Mouse (Mus musculus) liver, adult 2 months (tissue): ENCODE data around the gene Rab11b. TPM values are rescaled to one million over a fixed set of nuclear protein-coding genes. Genes with fewer than 3 reads are reported as not detected.

Source experiments
- DNase-seq: peaks from one replicate; pipeline ENCODE4 v3.0.0-alpha.2; 2011; ENCODE audit warnings: low read depth, low spot score; ENCODE audit errors: extremely low read depth
- H3K27ac ChIP-seq: fragments of 200-500 bp; replicated peaks from 2 replicates; pipeline ENCODE4 v1.5.1; 2012; ENCODE audit warnings: low read depth, mild to moderate bottlenecking, control low read depth, inconsistent platforms, low read length; ENCODE audit not compliant: insufficient read depth
- H3K27me3 ChIP-seq: fragments of 200-500 bp; 2 replicates; pipeline ENCODE4 v1.6.1; 2012; ENCODE audit warnings: mild to moderate bottlenecking, moderate library complexity, low read length, inconsistent platforms; ENCODE audit not compliant: control insufficient read depth, insufficient read depth
- H3K36me3 ChIP-seq: fragments of 200-500 bp; 2 replicates; pipeline ENCODE4 v1.6.1; 2012; ENCODE audit warnings: low read length, inconsistent platforms; ENCODE audit not compliant: control insufficient read depth, insufficient read depth
- H3K4me1 ChIP-seq: fragments of 200-500 bp; 2 replicates; pipeline ENCODE4 v1.6.1; 2011; ENCODE audit warnings: low read length; ENCODE audit not compliant: control insufficient read depth, insufficient read depth
- H3K4me3 ChIP-seq: fragments of 200-500 bp; 2 replicates; pipeline ENCODE4 v1.5.1; 2011; ENCODE audit warnings: low read depth, mild to moderate bottlenecking, control low read depth, low read length, moderate library complexity; ENCODE audit not compliant: insufficient read depth
- H3K79me2 ChIP-seq: fragments of 200-500 bp; 2 replicates; pipeline ENCODE4 v1.6.1; 2012; ENCODE audit warnings: inconsistent platforms, mild to moderate bottlenecking, low read length, moderate library complexity; ENCODE audit not compliant: control insufficient read depth, insufficient read depth
- H3K9ac ChIP-seq: fragments of 200-500 bp; 2 replicates; pipeline ENCODE4 v1.6.1; 2012; ENCODE audit warnings: low read depth, mild to moderate bottlenecking, control low read depth, inconsistent platforms, low read length
- CTCF ChIP-seq: fragments of 200-500 bp; IDR thresholded peaks from 2 replicates; pipeline ENCODE4 v1.5.1; 2011; ENCODE audit warnings: low read depth, low read length, control low read depth
- POLR2A ChIP-seq: fragments of 200-500 bp; IDR thresholded peaks from 2 replicates; pipeline ENCODE4 v1.6.1; 2011; ENCODE audit warnings: low read length, control low read depth; ENCODE audit not compliant: insufficient read depth; ENCODE audit errors: extremely low read depth
- WGBS: fragments of 180-500 bp; shearing (Covaris S2); methylation state at CpG from one replicate; pipeline ENCODE4 v1.1.7; 2018; 5-methylcytosine and 5-hydroxymethylcytosine counted together
- polyA plus RNA-seq: library from polyadenylated mRNA; depleted of rRNA; stranded (reverse); fragments of >200 nt; gene quantifications from 2 replicates; pipeline ENCODE4 v1.2.3, GENCODE M21; 2012
- total RNA-seq: library from RNA; depleted of rRNA; stranded (reverse); fragments of >200 nt; gene quantifications from 2 replicates; pipeline ENCODE4 v1.2.3, GENCODE M21; 2014

The Rab11b gene
- total and polyA plus RNA-seq, 2 experiments = 23.3 to 168 TPM

DNA sequence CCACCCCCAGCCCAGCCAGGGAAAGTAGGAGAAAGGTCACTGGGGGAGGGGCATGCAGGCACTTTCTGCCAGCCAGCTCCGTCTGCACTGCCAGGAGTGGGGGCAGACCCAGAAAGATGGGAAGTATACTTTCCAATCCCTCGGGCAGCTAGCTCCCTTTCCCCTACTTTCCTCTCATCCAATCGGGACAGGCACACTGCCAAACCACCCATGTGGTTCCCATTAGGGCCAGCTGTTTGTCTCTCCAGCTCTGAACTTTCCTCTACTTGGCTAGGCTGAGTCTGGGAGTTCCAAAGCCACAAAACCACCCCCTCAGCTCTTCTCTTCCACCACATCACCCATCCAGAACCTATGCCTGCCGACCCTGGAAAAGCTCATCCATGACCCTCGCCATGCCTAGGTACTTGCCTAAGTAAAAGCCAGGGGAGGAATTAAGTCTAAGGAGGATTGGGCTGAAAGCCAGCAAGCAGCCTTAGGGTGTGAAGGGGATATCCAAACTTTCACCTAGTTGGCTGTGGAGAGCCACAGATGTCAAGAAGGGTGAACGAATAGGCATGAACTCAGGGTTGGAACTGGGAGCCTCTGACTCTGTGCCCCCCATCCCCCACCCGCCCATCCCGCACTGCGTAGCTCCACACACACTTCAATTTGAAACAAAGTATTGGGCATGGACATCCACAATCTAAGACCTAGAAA is 19.1 kb upstream of the Rab11b start:
- H3K36me3 ChIP-seq = peaks cover 47% of the 10 kb centered on the region
- H3K79me2 ChIP-seq = peaks cover 6% of the 10 kb centered on the region; the same call in 1 of the 2 replicates
- peak overlapping the region; percentile 96 for H3K27ac ChIP-seq
- peak; percentile 98 for DNase-seq
- H3K27me3 ChIP-seq = no peaks in the 10 kb centered on the region
- H3K9ac ChIP-seq = peak overlapping the region; percentile 70
- H3K4me3 ChIP-seq = peak overlapping the region; percentile 93
- H3K4me1 ChIP-seq = peaks cover 45% of the 10 kb centered on the region
- TF ChIP-seq CTCF (no peak), POLR2A (no peak)
- WGBS = 5% methylated on average over 9 of the region's 9 CpGs

DNA sequence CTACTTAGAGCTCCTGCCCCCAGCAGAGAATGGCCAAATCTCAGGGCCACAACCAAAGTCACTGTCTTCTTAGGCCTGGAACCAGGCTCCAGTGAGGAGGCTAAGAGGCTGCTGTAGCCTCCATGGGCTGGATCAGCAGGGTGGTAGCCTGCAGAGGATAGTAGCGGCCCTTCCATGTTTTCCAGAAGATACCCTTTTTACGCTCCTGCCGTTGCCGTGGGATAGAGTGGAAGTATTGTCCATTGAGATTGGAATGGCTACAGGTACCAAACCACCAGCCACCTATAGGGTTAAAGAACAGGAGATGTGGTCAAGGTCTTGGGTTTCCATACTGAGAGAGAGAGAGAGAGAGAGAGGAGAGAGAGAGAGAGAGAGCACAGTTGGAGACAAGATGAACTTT is 15.0 kb upstream of the Rab11b start:
- H3K4me1 ChIP-seq = peaks cover 40% of the 10 kb centered on the region
- H3K9ac ChIP-seq = peak overlapping the region; percentile 5; the same call in 1 of the 2 replicates
- no peak for TF ChIP-seq POLR2A
- no peak for TF ChIP-seq CTCF
- WGBS = 85% methylated on average over 4 of the region's 4 CpGs
- H3K27me3 ChIP-seq = no peaks in the 10 kb centered on the region
- H3K27ac ChIP-seq = peak overlapping the region; percentile 96
- H3K4me3 ChIP-seq = no peak overlapping the region
- no peaks in the 10 kb centered on the region; the same call in 1 of the 2 replicates for H3K79me2 ChIP-seq
- no peak for DNase-seq
- H3K36me3 ChIP-seq = peaks cover 48% of the 10 kb centered on the region

DNA sequence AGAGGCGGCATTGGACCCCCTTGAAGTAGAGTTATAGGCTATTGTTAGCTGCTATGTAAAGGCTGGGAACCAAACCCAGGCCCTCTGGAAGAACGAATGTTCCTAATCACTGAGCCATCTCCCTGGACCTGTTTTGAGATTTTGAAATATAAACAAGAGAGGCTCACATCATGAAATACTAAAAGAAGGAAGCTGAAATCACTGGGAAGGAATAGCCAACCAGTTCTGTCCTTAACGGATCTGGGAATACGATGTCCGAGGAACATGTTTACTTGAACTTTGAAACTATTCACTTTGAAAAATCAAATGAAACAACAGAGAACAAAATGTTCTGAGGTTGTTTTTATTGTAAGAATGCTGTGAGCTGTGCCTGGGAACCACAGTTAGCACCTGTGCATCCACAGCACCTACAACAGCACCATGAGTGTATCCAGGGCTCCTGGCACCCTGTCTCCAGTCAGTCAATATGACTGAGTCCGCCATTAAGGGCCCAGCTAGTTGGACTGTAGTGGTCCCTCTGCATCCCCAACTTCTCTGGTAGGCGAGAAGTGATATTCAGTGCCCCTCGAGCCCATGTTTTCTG is 14.3 kb upstream of the Rab11b start:
- WGBS = 39% methylated on average over 8 of the region's 8 CpGs
- Histone ChIP-seq H3K27me3 (no peaks in the 10 kb centered on the region), H3K36me3 (peaks cover 43% of the 10 kb centered on the region), H3K27ac (peak overlapping the region; percentile 96), H3K4me1 (peaks cover 40% of the 10 kb centered on the region), H3K4me3 (no peak overlapping the region), H3K79me2 (no peaks in the 10 kb centered on the region; the same call in 1 of the 2 replicates), H3K9ac (peak overlapping the region; percentile 33; the same call in 1 of the 2 replicates)
- DNase-seq = peak; percentile 96
- no peak for TF ChIP-seq CTCF
- TF ChIP-seq POLR2A = no peak

DNA sequence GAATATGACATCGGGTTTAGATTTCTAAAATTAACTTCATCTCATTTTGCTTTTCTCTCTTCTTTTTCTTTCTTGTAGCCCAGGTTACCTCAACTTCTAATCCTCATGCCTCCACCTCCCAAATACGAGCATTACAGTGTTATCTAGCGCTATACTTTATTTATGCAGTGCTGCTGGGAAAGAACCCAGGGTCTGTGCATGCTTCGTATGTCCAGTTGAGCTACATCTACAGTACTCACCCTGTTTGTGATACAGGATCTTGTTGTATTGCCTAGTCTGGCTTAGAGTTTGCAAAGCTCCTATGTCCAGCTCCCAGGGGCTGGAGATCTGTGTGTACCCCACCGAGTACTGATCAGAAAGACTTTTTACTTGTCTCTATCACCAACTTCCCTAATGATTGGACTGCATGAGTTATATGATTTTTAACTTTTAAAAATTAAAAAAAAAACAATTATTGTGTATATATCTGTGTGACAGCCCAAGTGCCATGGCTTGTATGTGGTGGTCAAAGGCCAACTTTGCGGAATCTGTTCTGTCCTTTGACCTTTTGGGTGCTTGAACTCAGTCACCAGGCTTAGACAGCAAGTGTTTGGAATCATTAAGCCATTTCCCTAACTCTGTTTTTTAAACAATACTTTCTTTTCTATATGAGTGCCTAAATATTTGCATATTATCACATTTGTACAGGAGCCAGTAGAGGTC is 13.7 kb upstream of the Rab11b start:
- H3K27ac ChIP-seq = peak overlapping the region; percentile 91

DNA sequence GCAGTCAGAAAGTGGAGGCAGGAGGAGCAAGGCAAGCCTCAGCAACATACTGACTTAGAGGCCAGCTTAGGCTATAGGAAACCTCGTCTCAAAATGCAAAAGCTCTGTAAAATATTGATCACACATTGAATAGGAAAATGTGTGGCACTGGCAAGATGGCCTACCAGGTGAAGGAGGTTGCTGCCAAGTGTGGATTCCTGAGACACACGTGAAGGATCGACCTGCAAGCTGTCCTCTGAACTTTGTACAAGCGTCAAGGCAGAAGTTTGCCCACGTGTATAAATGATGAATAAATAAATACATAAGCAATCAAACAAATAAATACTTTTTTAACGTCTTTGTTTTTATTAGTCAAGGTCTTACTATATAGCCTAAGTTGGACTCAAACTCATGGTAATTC is 13.1 kb upstream of the Rab11b start:
- peaks cover 37% of the 10 kb centered on the region for H3K36me3 ChIP-seq
- no peaks in the 10 kb centered on the region for H3K79me2 ChIP-seq
- no peak overlapping the region for H3K9ac ChIP-seq
- peak; percentile 96 for DNase-seq
- no peak overlapping the region for H3K4me3 ChIP-seq
- H3K27me3 ChIP-seq = no peaks in the 10 kb centered on the region
- H3K4me1 ChIP-seq = peaks cover 35% of the 10 kb centered on the region
- WGBS = 24% methylated on average over 6 of the region's 6 CpGs
- peak overlapping the region; percentile 42 for H3K27ac ChIP-seq
- TF ChIP-seq POLR2A (no peak), CTCF (no peak)

More for the DNA sequence above, 13.7 kb upstream of the Rab11b start:
- DNase-seq = peak; percentile 88
- TF ChIP-seq POLR2A (no peak), CTCF (no peak)
- Histone ChIP-seq H3K4me1 (peaks cover 40% of the 10 kb centered on the region), H3K9ac (peak overlapping the region; percentile 33; the same call in 1 of the 2 replicates), H3K4me3 (no peak overlapping the region), H3K79me2 (no peaks in the 10 kb centered on the region; the same call in 1 of the 2 replicates), H3K27me3 (no peaks in the 10 kb centered on the region), H3K36me3 (peaks cover 43% of the 10 kb centered on the region)
- 58% methylated on average over 6 of the region's 6 CpGs for WGBS
